Mouse (Mus musculus) midbrain, postnatal 0 days (tissue): Measurements from ENCODE around the gene Gata5. TPM values are rescaled to one million over a fixed set of nuclear protein-coding genes. Genes with fewer than 3 reads are reported as not detected.

Experiments
- ATAC-seq: fragments of 200-750 bp; cut with Nextera tagmentation; 2 replicates; pipeline ENCODE4 v1.8.0; 2017; ENCODE audit warnings: moderate number of reproducible peaks, mild to moderate bottlenecking, moderate TSS enrichment, moderate library complexity; ENCODE audit not compliant: low FRiP score
- DNase-seq: peaks from one replicate; pipeline ENCODE4 v3.0.0-alpha.2; 2015; ENCODE audit warnings: low spot score
- H3K27ac ChIP-seq: fragments of 300-500 bp; sonication (generic); 2 replicates; pipeline ENCODE4 v1.5.1; 2014; ENCODE audit warnings: low read depth, mild to moderate bottlenecking, low read length, mixed read lengths
- H3K27me3 ChIP-seq: fragments of 300-500 bp; sonication (generic); 2 replicates; pipeline ENCODE4 v1.6.1; 2014; ENCODE audit warnings: low read length, control low read depth, mixed read lengths; ENCODE audit not compliant: insufficient read depth
- H3K36me3 ChIP-seq: fragments of 300-500 bp; sonication (generic); 2 replicates; pipeline ENCODE4 v1.6.1; 2014; ENCODE audit warnings: low read length, control low read depth, mixed read lengths; ENCODE audit not compliant: insufficient read depth
- H3K4me1 ChIP-seq: fragments of 300-500 bp; sonication (generic); 2 replicates; pipeline ENCODE4 v1.6.1; 2014; ENCODE audit warnings: mild to moderate bottlenecking, control low read depth, antibody characterized with exemption, low read length, mixed read lengths; ENCODE audit not compliant: insufficient read depth
- H3K4me2 ChIP-seq: fragments of 300-500 bp; sonication (generic); 2 replicates; pipeline ENCODE4 v1.6.1; 2014; ENCODE audit warnings: low read depth, mild to moderate bottlenecking, low read length, mixed read lengths; ENCODE audit not compliant: poor library complexity, severe bottlenecking
- H3K4me3 ChIP-seq: fragments of 300-500 bp; sonication (generic); 2 replicates; pipeline ENCODE4 v1.5.1; 2014; ENCODE audit warnings: low read depth, mild to moderate bottlenecking, low read length, moderate library complexity
- H3K9ac ChIP-seq: fragments of 300-500 bp; sonication (generic); replicated peaks from 2 replicates; pipeline ENCODE4 v1.6.1; 2014; ENCODE audit warnings: mild to moderate bottlenecking, low read length, moderate library complexity, mixed read lengths; ENCODE audit not compliant: poor library complexity, severe bottlenecking
- H3K9me3 ChIP-seq: fragments of 300-500 bp; sonication (generic); 2 replicates; pipeline ENCODE4 v1.6.1; 2016; ENCODE audit warnings: low read length, control low read depth
- CTCF ChIP-seq: IDR thresholded peaks from 2 replicates; pipeline ENCODE4 v1.5.1; 2016; ENCODE audit warnings: antibody characterized with exemption, mild to moderate bottlenecking
- WGBS: fragments of 180-500 bp; shearing (Covaris S2); extraction: QIAGEN DNeasy Blood & Tissue Kit; methylation state at CpG from one replicate; pipeline ENCODE4 v1.1.7; 2014; 5-methylcytosine and 5-hydroxymethylcytosine counted together
- polyA plus RNA-seq: library from polyadenylated mRNA; unstranded; fragments of >200 nt; fragmentation: Nextera tagmentation; extraction: Ambion mirVana; gene quantifications from 2 replicates; pipeline ENCODE4 v1.2.1, GENCODE M21; 2015
- total RNA-seq: library from RNA; depleted of rRNA; stranded (reverse); fragments of >200 nt; gene quantifications from 2 replicates; pipeline ENCODE4 v1.2.3, GENCODE M21; 2014

The Gata5 gene
- total and polyA plus RNA-seq, 2 experiments from 2014 or later, result not detected

- WGBS, result 40% methylated on average over 2 of the region's 2 CpGs
- no peak for DNase-seq
- H3K9ac ChIP-seq, result no peak overlapping the region
- H3K4me3 ChIP-seq, result no peak overlapping the region
- no peaks in the 10 kb centered on the region for H3K9me3 ChIP-seq
- ATAC-seq, result no peak
- no peak for TF ChIP-seq CTCF
- H3K27me3 ChIP-seq, result no peaks in the 10 kb centered on the region
- H3K36me3 ChIP-seq, result no peaks in the 10 kb centered on the region
- H3K27ac ChIP-seq, result no peak overlapping the region
- H3K4me2 ChIP-seq, result no peak overlapping the region
- no peaks in the 10 kb centered on the region for H3K4me1 ChIP-seq
Measured at GRCm38 (mm10) chr2:180342189-180342588, 7.7 kb upstream of the Gata5 start.

GRCm38 (mm10) chr2:180341229-180341628, 6.7 kb upstream of the Gata5 start:
- Histone ChIP-seq H3K27me3 (peaks cover 5% of the 10 kb centered on the region; the same call in 1 of the 2 replicates), H3K4me2 (no peak overlapping the region), H3K9me3 (no peaks in the 10 kb centered on the region), H3K9ac (no peak overlapping the region), H3K36me3 (no peaks in the 10 kb centered on the region), H3K27ac (no peak overlapping the region), H3K4me1 (no peaks in the 10 kb centered on the region), H3K4me3 (no peak overlapping the region)
- WGBS, result 72% methylated on average over 8 of the region's 8 CpGs
- no peak for TF ChIP-seq CTCF
- no peak for DNase-seq
- ATAC-seq, result no peak

GRCm38 (mm10) chr2:180339886-180340285, 5.4 kb upstream of the Gata5 start:
- H3K9ac ChIP-seq, result no peak overlapping the region
- TF ChIP-seq CTCF, result no peak
- no peak overlapping the region for H3K4me3 ChIP-seq
- no peaks in the 10 kb centered on the region for H3K4me1 ChIP-seq
- ATAC-seq (no peak), DNase-seq (no peak)
- H3K36me3 ChIP-seq, result no peaks in the 10 kb centered on the region
- 78% methylated on average over 11 of the region's 11 CpGs for WGBS
- peaks cover 18% of the 10 kb centered on the region for H3K27me3 ChIP-seq
- H3K9me3 ChIP-seq, result no peaks in the 10 kb centered on the region
- no peak overlapping the region for H3K27ac ChIP-seq
- H3K4me2 ChIP-seq, result no peak overlapping the region

GRCm38 (mm10) chr2:180333778-180334550, 535 bp downstream of the Gata5 start:
- H3K4me2 ChIP-seq, result peak overlapping the region; percentile 39
- no peaks in the 10 kb centered on the region for H3K9me3 ChIP-seq
- TF ChIP-seq CTCF, result no peak
- no peaks in the 10 kb centered on the region for H3K36me3 ChIP-seq
- ATAC-seq (no peak), DNase-seq (no peak)
- no peak overlapping the region for H3K9ac ChIP-seq
- peak overlapping the region; percentile 24 for H3K4me3 ChIP-seq
- no peaks in the 10 kb centered on the region for H3K4me1 ChIP-seq
- peaks cover 55% of the 10 kb centered on the region for H3K27me3 ChIP-seq
- under 1% methylated on average over 69 of the region's 69 CpGs for WGBS
- no peak overlapping the region for H3K27ac ChIP-seq

GRCm38 (mm10) chr2:180329466-180329865, 5.0 kb downstream of the Gata5 start:
- 87% methylated on average over 1 of the region's 1 CpGs for WGBS
- no peaks in the 10 kb centered on the region for H3K4me1 ChIP-seq
- no peak overlapping the region for H3K27ac ChIP-seq
- no peak for ATAC-seq
- H3K36me3 ChIP-seq, result no peaks in the 10 kb centered on the region
- H3K4me2 ChIP-seq, result no peak overlapping the region
- peaks cover 34% of the 10 kb centered on the region for H3K27me3 ChIP-seq
- no peak for TF ChIP-seq CTCF
- no peak overlapping the region for H3K9ac ChIP-seq
- no peaks in the 10 kb centered on the region for H3K9me3 ChIP-seq
- no peak overlapping the region for H3K4me3 ChIP-seq
- DNase-seq, result no peak

GRCm38 (mm10) chr2:180322674-180323355, 11.7 kb downstream of the Gata5 start:
- H3K27me3 ChIP-seq, result no peaks in the 10 kb centered on the region
- H3K36me3 ChIP-seq, result no peaks in the 10 kb centered on the region
- no peak for TF ChIP-seq CTCF
- H3K27ac ChIP-seq, result no peak overlapping the region
- H3K9ac ChIP-seq, result no peak overlapping the region
- whole genome bisulfite sequencing, result 16% methylated on average over 14 of the region's 14 CpGs
- ATAC-seq, result no peak
- H3K9me3 ChIP-seq, result no peaks in the 10 kb centered on the region
- H3K4me1 ChIP-seq, result no peaks in the 10 kb centered on the region
- H3K4me2 ChIP-seq, result no peak overlapping the region
- no peak overlapping the region for H3K4me3 ChIP-seq
- DNase-seq, result no peak
